Comparison of ENCODE assay signal across 9 mouse cellular contexts in genomic region chr8:89785011-89785410, GRCm38 (mm10).
DNase-seq lines count a peak whose midpoint lies in the region; ATAC-seq and TF ChIP-seq lines count a peak whose summit lies in the region.
"Had no signal": no experiment of that assay in that cellular context is flagged by ENCODE, and none has a peak within 500 bp of the region (broad histone marks: within the 10 kb centered on the region; RNA-seq: fewer than 3 reads in every experiment).

No protein-coding gene starts in this region.

- H3K79me3 ChIP-seq in C2C12 (ENCODE audit: low read depth) = no peaks in the 10 kb centered on the region

- no peak for TF ChIP-seq EP300 in liver, embryonic 14.5 days (IDR thresholded peaks at IDR 0.05; ENCODE audit: low read depth)

- DNase-seq in ZHBTc4 (ENCODE audit: low read depth, low spot score) = peak; percentile 75
- peak; percentile 77 for DNase-seq in embryo, embryonic 10 days (ENCODE audit: low spot score)
- DNase-seq in gonadal fat pad, adult 2 months (ENCODE audit: low read depth) = peak; percentile 14
- peak; percentile 74 to 85 for DNase-seq in kidney, postnatal 36 days
- DNase-seq in liver, embryonic 14.5 days (ENCODE audit: low read depth in 3 of 3, low spot score in 3 of 3) = peak; percentile 9 to 20 (median 11)
- DNase-seq in retina, adult 2 months (ENCODE audit: low read depth, low spot score) = peak; percentile 39

- no peak overlapping the region for H3K4me2 ChIP-seq in liver, embryonic 14.5 days (ENCODE audit: low read depth)
- H3K4me2 ChIP-seq: heart, embryonic 13.5 days had no signal

- no peak overlapping the region for H3K4me3 ChIP-seq in C2C12 (ENCODE audit: insufficient read depth, poor library complexity, severe bottlenecking)
- H3K4me3 ChIP-seq in liver, embryonic 14.5 days (ENCODE audit: insufficient read depth in 1 of 2, low read depth in 2 of 2, low read length in 2 of 2) = no peak overlapping the region
- H3K4me3 ChIP-seq: heart, embryonic 13.5 days had no signal

- H3K36me3 ChIP-seq in C2C12 (ENCODE audit: control insufficient read depth, insufficient read depth) = no peaks in the 10 kb centered on the region
- H3K36me3 ChIP-seq in liver, embryonic 14.5 days (replicated peaks; ENCODE audit: control insufficient read depth, insufficient read depth, low read depth) = no peaks in the 10 kb centered on the region
- H3K36me3 ChIP-seq: heart, embryonic 13.5 days had no signal

- peaks cover 7% of the 10 kb centered on the region for H3K27me3 ChIP-seq in C2C12 (ENCODE audit: control insufficient read depth, insufficient read depth, insufficient read length)
- no peaks in the 10 kb centered on the region for H3K27me3 ChIP-seq in liver, embryonic 14.5 days (ENCODE audit: control insufficient read depth, insufficient read depth, low read length)

- H3ac ChIP-seq in C2C12 (ENCODE audit: control insufficient read depth, insufficient read length, low read depth) = no peak overlapping the region

- 16% methylated on average over 7 of the region's 7 CpGs for WGBS in liver, embryonic 14.5 days (ENCODE audit: insufficient replicate concordance)

- TF ChIP-seq CTCF in C2C12 (IDR thresholded peaks at IDR 0.05; ENCODE audit: control insufficient read depth, insufficient read depth, insufficient read length) = peak; percentile 11
- TF ChIP-seq CTCF in liver, embryonic 14.5 days (IDR thresholded peaks at IDR 0.05; ENCODE audit: low read depth) = peak; percentile 77

- ATAC-seq in liver, embryonic 14.5 days (ENCODE audit: insufficient read depth) = no peak
- no peak for ATAC-seq in erythroblast, adult 5-6 weeks (replicated peaks; ENCODE audit: low FRiP score, poor library complexity, severe bottlenecking)

- H3K27ac ChIP-seq in liver, embryonic 14.5 days = no peak overlapping the region
- H3K27ac ChIP-seq: heart, embryonic 13.5 days had no signal

- no peaks in the 10 kb centered on the region for H3K79me2 ChIP-seq in C2C12 (ENCODE audit: control insufficient read depth, insufficient read depth)

- no peaks in the 10 kb centered on the region for H3K9me3 ChIP-seq in liver, embryonic 14.5 days (ENCODE audit: control insufficient read depth, low read length)
- H3K9me3 ChIP-seq: heart, embryonic 13.5 days had no signal

- H3K9ac ChIP-seq in liver, embryonic 14.5 days (replicated peaks) = no peak overlapping the region
- H3K9ac ChIP-seq: heart, embryonic 13.5 days had no signal

- H3K4me1 ChIP-seq in liver, embryonic 14.5 days (replicated peaks; ENCODE audit: control insufficient read depth in 2 of 2, insufficient read depth in 2 of 2, low read length in 1 of 2) = no peaks in the 10 kb centered on the region
- H3K4me1 ChIP-seq: heart, embryonic 13.5 days had no signal

TF ChIP-seq in C2C12, 6 proteins besides CTCF, POLR2A, EP300 and RAD21:
- TF ChIP-seq MYOD1 (IDR thresholded peaks at IDR 0.05; ENCODE audit: control insufficient read depth, insufficient read length, low read depth) (no peak), MAX (IDR thresholded peaks at IDR 0.05) (no peak), CEBPB (IDR thresholded peaks at IDR 0.05; ENCODE audit: low read depth) (no peak), MYOG (IDR thresholded peaks at IDR 0.05; ENCODE audit: control insufficient read depth, extremely low read depth, insufficient read length) (no peak)

Comparison
In these comparisons a context has a peak if more than half of its experiments do, and no peak if none do; other contexts are left out.
1. DNase-seq: peak in every context shown above with its lines; median percentile 80 in kidney, postnatal 36 days; 77 in embryo, embryonic 10 days; 75 in ZHBTc4; 39 in retina, adult 2 months; 14 in gonadal fat pad, adult 2 months; 11 in liver, embryonic 14.5 days.